Mouse (Mus musculus) c-Kit-positive CD71-negative TER-119-negative erythroid progenitor cells, embryonic 14.5 days (primary cell): ENCODE data around the gene Rrp9.
"Not testable (repeated sequence)": the region's sequence is repeated elsewhere in the genome, so short reads cannot be mapped to it uniquely, and the experiment has no call there.

ENCODE experiments used
- DNase-seq: peaks from one replicate; pipeline ENCODE4 v3.0.0-alpha.2; 2013; ENCODE audit warnings: low read depth

Gene Rrp9

DNA sequence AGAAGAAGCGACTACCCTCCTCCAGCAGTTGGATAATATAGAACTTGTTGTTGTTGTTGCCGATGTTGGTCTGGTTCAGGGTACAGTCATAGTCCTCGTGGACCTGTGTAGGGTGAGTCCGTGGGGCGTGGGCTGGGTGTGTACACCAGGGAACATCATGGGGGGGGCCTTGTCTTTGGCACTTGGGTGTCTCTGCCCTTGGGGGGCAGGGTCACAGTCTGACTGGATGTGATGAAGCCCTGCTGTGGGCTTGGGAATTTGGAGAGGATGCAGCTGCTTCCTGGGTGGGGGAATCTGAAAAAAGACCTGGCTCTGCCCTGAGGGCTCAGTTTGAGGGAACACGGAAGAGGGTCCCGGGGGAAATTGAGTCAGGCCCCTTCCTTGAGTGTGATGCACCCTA, 717 bp upstream of the Rrp9 start:
- no peak for DNase-seq

DNA sequence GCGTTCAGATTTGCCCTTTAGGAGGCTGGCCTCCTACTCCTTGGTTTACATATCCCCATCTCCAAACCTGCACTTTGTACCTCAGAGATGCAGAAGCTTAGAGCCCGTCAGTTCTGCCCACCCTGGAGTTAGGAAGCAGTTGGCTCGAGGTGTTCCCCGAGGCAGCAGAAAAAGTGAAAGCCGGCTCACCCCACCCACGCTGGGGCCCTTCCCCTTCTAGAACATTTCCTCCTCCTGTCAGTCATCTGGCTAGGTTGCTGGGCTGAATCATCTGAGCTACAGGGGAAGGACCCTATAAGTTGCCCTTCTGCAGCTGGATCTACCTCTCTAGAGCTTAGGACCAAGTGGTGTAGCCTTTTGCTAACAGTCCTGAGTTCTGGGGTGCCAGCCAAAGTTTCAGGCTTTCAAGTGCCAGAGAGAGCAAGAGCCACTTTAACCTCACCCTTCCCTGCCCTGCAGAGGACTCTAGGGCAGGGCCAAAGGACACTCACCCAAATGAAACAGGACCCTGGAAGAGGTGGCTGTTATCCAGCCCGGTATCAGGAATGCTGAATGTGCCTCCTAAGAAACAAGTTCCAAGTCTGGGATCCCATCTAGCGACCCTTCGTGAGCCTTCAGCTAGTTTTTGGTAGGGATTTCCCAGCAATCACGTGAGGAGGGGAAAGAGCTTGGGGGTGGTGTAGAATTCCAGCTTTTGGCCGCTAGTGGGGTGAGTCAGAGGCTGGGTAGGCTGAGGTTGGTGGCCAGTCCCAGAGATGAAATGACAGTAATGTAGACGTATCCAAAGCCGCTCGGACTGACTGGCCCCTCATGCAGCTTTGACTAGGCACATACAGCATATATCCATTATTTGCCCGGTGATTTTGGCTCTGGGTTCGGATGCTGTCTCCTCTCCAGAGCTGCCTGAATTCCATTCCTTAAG, 500 bp downstream of the Rrp9 start:
- no peak for DNase-seq

DNA sequence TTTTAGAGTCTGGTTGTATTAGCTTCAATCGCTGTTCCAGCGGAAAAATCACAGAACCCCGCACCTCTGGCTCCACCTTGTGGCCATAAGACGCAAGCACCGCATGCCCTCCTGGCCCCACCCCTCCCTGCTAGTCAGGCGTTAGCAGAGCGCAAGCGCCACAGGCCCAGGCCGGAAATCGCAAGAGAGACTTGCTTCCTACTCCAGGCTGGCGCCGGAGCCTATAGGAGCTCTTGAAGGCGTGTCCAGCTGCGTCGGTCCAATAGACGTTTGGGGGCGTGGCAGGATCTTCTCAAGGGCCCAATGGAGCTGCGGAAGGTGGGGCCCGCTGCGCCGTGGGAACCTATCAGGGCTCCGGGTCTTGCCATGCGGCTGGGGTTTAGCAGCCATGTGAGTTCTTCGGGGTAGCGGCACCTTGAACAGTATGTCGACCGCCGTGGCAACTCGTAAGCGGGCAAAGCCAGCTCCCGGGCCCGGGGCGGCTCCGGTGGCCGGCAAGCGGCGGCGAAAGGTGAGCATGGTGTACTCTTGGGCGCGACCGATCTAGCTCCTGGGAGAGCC, 1.2 kb downstream of the Rrp9 start, which contains the start of gene Parp3:
Gene Parp3, minus strand, starts transcription at position 26 of the 561 bp plus-strand sequence.
- DNase-seq: peak; percentile 100

DNA sequence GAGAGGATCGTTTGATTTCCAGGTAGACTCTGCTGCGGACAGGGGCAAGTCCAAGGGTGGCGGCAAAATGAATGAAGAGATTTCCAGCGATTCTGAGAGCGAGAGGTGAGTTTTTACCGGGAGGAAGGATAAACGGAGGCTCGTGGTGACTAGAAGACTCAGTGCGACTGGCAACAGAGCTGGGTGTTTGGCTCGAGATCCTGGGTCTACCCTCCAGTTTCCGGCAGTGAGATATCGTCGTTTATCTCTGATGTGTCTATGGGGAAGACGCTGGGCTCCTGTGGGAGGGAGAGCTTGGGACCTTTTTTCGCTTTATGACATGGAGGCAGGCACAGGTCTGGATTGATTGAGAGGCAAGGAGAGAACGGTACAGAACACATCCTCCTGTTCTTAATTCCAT, 1.9 kb downstream of the Rrp9 start:
- no peak for DNase-seq

DNA sequence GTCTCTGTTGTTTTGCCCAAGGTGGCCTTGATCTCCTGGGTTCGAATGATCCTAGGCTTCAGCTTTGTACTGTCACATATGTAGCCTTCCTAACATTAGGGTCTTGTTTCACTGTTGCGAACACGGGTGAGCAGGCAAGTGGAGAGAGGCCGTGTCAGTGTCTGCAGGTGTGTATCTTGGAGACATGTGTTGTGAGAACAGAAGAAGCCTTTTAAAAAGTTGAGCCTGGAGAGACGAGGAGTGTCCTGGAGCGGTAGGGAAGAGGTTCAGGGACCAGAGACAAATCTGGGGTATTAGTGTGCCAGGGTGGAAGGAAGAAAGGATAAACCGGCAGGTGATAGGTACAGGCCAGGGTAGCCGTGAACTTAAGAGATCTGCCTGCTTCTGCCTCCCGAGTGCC, 2.3 kb downstream of the Rrp9 start:
- DNase-seq: no peak

DNA sequence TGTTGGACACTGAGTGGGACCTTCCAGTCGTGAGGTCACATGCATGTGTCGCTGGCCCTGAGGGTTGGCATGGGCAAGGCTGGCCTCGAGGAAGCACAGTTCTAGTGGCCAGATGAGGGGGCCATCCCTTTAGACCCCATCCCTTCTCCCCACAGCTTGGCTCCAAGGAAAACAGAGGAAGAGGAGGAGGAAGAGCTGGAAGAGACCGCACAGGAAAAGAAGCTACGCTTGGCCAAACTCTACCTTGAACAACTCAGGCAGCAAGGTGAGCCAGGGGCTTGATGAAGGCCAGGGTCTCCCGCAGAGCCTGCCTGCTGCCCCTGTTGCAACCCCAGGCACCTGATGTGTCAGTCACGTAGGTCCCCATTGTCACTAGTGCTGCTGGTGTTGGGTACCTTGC, 4.8 kb downstream of the Rrp9 start:
- no peak for DNase-seq

DNA sequence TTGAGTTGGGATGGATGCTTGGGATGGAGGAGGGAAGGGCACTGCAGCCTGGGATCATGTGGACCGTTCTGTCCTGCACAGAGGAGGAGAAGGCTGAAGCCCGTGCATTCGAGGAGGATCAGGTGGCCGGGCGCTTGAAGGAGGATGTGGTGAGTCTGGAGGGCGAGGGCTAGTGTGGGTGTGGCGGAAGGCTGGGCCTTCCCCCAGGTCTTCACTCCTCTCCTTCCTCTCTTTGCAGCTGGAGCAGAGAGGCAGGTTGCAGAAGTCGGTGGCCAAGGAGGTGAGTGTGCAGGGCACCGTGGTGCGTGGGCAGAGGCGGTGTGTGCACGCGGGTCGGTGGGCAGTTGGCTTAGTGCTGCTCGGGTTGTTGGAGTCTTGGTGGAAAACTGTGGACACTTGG, 5.3 kb downstream of the Rrp9 start:
- no peak for DNase-seq

DNA sequence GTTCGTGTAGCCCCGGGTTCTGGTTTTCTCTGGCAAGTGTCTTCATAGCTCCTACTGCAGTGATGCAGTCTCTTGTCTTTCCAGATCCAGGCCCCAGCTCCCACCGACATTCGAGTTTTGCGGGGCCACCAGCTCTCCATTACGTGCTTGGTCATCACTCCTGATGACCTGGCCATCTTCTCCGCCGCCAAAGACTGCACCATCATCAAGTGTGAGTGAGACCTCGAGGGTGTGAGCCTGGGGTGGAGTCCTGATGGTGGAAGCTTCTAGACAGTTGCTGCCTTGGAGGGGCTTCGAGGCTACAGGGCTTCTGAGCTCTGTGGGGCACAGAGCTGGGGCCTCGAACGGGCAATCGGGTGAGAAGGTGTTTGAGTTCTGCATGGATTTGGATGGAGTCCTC, 5.9 kb downstream of the Rrp9 start:
- no peak for DNase-seq

DNA sequence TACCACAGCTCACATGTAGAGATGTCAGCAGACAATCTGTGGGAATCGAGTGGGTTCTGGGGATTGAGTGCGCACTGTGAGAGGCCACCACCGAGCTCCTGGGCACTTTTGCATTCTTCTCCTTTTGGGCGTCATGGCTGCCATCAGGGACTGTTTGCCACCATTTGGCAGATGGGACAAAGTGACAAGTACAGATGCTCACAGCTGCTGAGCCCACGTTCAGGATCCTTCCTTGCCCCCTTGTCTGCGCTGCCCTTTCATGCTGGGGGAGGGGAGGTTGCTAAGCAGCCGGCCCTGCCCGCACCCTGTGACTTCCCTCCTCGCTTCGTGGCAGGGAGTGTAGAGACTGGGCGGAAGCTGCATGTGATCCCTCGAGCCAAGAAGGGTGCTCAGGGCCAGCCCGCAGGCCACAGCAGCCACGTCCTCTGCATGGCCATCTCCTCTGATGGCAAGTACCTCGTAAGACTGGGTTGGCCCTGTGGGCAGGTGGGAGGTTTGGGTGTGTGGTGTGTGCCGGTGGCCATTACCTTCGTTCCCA, 6.9 kb downstream of the Rrp9 start:
- no peak for DNase-seq

DNA sequence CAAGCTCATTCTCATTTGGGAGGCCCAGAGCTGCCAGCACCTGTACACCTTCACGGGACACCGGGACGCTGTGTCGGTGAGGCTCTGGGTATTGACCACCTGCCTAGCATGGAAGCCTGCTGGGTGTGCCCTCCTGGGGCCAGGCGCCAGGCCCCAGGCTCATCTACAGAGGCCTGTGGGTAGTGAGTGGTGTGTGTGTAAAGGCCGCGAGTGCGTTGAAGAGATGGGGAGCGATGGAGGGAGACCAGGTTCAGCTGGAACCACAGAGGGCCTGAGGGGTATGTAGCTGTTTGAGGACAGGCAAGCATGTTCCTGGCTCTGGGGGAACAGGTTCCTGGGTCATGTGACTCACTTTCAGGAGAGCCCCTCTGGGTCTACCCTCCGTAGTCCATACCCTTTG, 7.4 kb downstream of the Rrp9 start:
- no peak for DNase-seq

DNA sequence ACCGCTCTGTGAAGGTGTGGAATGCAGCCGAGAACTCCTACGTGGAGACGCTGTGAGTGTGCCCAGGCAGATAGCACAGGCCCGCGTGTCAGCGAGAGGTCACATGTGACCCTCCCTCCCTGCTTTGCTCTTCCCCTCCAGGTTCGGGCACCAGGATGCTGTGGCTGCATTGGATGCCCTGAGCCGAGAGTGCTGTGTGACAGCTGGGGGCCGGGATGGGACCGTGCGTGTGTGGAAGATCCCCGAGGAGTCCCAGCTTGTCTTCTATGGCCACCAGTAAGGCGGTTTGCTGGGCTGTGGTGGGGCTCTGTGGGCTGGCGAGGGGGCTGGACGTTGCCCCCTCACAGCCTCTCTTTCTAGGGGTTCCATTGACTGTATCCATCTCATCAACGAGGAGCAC, 7.8 kb downstream of the Rrp9 start:
- no peak for DNase-seq

DNA sequence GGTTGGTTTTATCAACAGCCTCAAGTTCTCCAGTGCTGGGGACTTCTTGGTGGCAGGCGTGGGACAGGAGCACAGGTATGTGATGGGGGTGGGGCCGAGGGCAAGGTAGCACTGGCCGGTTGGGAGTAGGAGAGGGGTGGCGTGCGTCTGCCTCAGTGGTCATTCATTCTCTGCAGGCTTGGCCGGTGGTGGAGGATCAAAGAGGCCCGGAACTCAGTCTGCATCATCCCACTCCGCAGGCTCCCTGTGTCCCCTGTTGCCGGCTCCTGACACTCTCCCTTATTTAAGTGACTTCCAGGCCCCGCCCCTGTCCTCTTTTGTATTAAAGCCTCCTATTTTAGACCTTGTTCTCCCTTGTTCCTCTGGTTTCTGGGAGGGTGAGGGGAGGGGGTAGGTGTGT, 9.3 kb downstream of the Rrp9 start:
- no peak for DNase-seq

DNA sequence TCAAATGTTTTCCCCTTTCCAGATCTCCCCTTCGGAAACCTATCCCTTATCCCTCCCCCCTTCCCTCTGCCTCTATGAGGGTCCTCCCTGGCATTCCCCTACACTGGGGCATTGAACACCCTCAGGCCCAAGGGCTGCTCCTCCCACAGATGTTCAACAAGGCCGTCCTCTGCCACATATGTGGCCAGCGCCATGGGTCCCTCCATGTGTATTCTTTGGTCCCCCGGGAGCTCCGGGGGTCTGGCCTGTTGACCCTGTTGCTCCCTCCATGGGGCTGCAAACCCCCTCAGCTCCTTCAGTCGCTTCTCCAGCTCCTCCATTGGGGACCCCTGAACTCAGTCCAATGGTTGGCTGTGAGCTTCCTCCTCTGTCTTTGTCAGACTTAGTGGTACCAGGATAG, 11.8 kb downstream of the Rrp9 start:
- DNase-seq: not testable (repeated sequence)

DNA sequence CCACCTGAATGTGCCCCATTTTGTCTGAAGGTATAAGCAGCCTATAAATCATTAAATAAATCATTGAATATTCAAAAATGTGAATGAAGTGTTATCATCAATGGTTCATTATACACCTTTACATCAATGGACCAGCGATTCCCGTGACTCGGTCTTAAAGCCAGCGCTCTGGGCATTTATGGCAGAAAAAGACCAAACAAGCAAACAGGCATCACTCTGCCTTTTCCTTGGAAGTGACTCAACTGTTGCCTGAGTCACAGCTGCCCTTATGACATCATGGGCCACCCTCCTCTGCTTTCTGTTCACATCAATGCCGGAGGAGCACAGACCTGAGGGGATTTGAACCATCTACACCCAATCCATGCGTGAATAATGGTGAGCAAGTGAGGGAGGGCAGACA, 23.9 kb downstream of the Rrp9 start, which contains the start of gene Iqcf1:
Gene Iqcf1, plus strand, starts transcription at position 301 of the 400 bp plus-strand sequence.
- DNase-seq: no peak

DNA sequence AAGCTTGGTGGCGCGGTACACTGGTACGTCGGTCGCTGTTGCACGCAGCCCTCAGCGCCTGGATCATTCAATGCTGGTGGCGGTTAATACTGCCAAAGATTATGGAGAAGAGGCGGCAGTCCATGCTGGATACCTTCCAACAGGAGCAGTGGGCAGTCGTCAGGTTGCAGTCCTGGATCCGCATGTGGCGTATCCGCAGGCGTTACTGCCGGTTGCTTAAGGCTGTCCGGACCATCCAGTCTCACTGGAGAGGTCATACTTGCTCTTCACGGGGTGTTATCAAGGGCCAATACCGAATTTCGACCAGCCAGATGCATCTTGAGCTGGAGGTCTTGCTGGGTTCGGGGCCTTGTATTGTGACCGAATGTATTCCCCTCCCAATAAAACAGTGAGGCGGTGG, 26.1 kb downstream of the Rrp9 start:
- no peak for DNase-seq

DNA sequence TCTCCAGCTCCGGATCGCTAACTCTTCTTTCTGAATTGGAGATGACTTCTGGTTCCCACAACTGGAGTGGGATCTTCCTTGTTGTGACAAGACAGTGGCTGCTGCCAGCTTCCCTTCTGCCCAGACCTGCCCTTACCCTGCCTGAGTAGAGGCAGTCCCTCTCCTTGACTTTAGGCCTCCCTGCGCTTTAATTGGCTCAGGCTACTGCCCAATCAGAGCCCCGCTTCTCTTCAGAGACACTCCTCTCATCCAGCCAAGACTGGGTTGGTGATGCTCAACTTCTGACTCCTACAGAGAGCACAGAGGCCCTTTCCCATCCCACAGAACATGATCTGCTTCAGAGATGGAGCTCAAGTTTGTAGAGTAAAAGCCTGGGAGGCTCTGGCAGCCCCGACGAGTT, 28.5 kb downstream of the Rrp9 start:
- no peak for DNase-seq

DNA sequence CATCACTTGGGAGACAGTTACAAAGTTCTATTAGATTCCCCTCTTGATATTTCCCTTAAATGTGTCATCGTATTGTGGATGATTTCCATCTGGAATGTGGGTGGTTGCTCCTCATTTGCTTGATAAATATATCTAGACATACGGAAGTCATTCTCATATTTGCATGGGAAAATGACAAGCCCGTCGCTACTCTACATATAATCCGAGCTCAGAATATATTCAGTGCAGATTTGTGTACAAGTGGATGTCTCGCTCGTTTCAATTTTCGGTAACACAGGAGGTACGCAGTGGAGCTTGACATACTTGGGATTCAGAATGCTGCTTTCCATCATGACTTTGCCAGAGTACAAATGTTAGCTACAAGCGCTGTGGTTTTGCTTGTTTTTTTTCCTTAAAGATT, 33.6 kb downstream of the Rrp9 start:
- no peak for DNase-seq

DNA sequence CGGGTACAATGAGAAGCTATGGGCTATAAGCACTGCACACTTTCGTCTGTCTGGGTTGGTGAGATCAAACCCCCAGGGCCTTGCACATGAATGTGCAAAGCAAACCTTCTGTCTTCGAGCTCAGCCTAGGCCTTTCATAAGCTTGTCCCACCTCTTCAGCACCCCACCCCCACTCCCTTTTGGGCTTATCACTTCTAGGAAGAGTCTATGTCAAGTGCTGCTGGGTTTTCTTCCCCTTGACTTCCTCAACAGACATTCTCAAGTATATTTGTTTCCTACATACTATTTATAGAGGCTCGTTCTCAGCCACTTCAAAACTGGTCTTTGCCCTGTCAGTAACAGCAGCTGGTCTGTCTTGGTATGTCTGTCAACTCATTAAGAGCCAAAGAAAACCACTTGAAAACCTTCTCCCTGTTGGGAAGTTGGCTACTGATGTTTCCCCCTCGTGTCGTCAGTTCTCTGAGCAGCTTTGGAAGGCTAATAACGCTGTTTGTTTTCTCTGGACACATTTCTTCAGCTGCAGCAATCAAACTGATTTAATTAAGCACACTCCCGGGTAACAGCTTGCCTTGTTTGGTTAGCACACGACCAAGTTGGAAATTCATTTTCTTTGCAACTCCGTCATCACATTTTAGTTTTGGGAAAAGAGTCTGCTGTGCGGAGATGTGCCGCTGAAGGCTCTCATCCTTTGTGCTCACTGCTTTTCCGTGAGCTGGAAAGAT, 37.1 kb downstream of the Rrp9 start:
- peak; percentile 16 for DNase-seq

DNA sequence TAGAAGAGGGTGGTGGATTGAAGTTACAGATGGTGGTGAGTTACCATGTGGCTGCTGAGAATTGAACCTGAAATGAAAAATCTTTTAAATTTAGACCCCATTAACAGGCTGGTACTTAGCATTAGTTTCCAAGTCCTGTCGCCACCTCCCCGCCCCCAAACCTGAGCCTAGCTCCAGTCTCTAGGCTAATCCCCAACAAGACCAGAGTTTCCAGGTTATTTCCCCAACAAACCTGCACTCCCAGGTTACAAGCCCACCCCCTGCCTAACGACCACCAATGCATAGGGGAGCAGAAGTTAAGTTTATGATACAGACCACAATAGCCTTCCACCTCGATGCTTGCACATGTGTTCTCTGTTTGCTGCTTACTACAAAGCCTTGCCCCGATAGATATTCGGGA, 37.8 kb downstream of the Rrp9 start:
- DNase-seq: no peak

DNA sequence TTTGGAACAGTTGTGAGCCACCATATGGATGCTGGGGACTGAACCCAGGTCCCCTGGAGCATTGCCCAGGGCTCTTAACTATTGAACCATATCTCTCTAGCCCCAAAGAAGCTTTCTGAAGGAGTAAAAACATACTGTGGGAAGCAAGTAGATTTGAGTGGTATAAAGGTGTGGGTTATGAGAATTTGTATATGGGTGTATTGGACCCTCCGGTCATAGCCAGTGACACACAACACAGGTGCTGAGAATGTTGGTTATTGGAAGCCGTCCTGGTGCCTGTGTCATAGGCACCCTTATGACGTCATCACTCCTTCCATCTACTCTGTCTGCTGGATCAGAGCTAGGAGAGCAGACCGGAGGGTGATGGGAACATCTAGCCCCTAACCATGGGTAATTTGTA, 38.5 kb downstream of the Rrp9 start, which contains the start of gene Iqcf5:
Gene Iqcf5, plus strand, starts transcription at position 301 of the 400 bp plus-strand sequence.
- no peak for DNase-seq

DNA sequence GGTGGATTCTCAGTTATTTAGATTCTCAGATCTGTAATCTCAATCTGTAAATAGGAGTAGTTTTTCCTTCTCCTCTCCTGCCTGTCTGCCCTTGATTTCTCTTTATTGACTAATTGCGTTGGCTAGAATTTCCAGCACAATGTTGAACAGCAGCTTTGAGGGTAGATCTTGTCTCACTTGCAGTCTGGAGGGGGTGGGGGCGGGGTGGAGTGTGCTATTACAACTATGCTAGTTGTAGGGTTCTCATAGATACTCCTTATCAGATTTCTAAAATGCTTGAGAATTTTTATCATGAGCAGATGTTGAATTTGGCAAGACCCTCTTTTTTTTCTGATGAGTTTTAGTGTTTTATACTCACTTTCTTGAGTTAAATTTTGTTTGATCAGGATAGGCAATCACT, 43.7 kb downstream of the Rrp9 start:
- no peak for DNase-seq

DNA sequence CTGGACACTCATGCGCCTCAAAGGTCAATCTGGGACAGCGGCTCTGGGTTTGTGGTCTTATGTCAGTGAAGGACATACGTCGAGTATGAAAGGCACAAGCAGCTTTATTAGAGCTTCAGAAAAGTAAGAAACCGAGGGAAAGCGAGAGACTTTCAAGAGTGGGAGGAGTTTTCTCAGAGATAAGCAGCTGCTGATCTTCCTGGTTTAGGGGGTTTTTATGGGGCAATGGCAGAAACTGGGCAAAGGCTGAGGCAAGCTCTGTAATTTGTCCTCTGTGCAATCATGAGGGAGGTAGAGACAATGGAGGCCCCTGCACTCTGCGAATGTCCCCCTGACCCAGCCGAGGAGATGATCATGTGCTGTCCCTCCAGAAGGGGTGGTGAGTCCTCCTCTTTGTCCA, 44.1 kb downstream of the Rrp9 start:
- no peak for DNase-seq

DNA sequence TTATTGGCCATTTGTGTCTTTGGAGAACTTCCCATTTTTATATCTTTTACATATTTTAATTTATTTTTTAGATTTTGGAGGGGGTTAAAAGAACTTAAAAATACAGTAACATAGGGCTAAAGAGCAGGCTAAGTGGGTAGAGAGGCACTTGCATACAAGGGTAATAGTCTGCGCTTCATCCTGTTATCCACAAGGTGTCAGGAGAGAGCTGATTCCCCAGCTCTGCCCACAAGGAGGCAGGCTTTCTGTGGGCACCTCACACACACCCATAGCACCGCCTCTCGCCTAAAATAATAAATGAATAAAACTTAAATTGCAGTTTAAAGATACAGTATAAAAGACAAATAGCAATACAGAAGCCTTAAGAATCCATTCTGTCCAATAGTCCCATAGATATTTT, 56.1 kb downstream of the Rrp9 start:
- DNase-seq: peak; percentile 41
